Mouse (Mus musculus) bone marrow macrophage, adult 2 months (primary cell): ENCODE data around the gene Jarid2.

ENCODE experiments used
- CTCF ChIP-seq: IDR thresholded peaks from 2 replicates; pipeline ENCODE4 v1.5.1; 2012; ENCODE audit warnings: low read depth, mild to moderate bottlenecking, low read length, moderate library complexity
- POLR2A ChIP-seq: IDR thresholded peaks from 2 replicates; pipeline ENCODE4 v1.6.1; 2012; ENCODE audit warnings: mild to moderate bottlenecking, low read depth, low read length, borderline replicate concordance

DNA sequence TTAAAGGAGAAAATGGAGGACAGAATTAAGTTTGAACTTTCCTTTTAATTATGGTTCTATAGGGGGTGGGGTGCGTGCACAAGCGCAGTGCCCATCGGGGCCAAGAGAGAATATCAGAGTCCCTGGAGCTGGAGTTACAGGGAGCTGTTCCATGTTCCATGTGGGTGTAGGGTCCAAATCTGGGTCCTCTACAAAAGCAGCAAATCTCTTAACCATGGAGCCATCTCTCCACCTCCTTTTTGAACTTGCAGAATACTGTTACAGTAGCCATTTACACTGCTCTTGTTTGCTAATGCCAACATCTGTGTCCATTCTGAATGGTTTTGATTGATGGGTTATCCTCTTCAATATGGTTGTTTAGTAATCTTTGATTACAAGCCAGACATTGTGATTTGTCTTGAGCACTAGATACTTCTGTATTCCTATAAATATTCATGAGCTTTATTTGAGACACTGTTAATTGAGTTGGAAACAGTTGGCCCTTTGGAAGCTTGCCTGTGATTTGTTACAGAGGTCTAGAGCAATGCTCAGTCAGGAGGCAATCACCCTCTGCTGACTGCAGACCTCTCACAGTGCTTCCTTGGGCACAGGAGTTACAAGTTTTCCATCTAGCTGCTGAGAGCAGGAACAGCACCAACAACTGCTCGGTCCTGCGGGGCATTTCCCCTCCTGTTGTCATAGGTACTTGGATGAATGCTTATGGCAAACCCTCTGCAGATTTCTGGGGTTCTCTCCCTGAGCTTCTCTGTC lies 231.4 kb downstream of the Jarid2 start:
- no peak for TF ChIP-seq CTCF
- no peak for TF ChIP-seq POLR2A
